Mouse (Mus musculus): ENCODE measurements around the gene Prrc2a.

DNA sequence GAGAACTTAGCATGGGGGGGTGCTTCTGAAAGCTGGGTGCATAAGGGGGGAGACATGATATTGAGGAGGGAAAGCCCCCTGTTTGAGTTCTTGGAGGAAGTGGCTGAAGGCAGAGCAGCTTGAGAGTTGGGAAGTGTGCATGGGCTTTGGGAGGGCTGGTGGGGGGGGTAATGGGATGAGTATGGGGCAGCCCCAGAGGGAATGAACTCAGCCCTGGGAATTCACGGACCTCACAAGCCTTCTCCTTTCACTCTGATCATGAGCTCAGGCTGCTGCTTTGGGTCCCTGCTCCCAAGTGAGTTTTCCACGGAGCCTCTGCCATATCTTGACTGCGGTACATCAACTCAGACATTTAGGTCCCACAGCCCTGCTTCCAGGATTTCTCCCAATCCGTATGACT lies 37.7 kb upstream of the Prrc2a start:
- TF ChIP-seq POLR2A (IDR thresholded peaks at IDR 0.05; ENCODE audit: borderline replicate concordance, extremely low read depth, low read depth, low read length), result no peak
- no peak for TF ChIP-seq CTCF (IDR thresholded peaks at IDR 0.05; ENCODE audit: insufficient read depth, low read length)
